Comparison of ENCODE assay signal across 20 mouse cellular contexts in genomic region chr5:8310907-8311306, GRCm38 (mm10). TPM values are rescaled to one million over a fixed set of nuclear protein-coding genes. Genes with fewer than 3 reads are reported as not detected.
A peak's percentile ranks its signal among the peaks of the same experiment; 100 is the strongest.
DNase-seq lines count a peak whose midpoint lies in the region; ATAC-seq and TF ChIP-seq lines count a peak whose summit lies in the region.
"Had no signal": no experiment of that assay in that cellular context is flagged by ENCODE, and none has a peak within 500 bp of the region (broad histone marks: within the 10 kb centered on the region; RNA-seq: fewer than 3 reads in every experiment).

No protein-coding gene starts in this region.

- 38% methylated on average over 4 of the region's 4 CpGs for WGBS in kidney, postnatal 0 days
- 46% methylated on average over 4 of the region's 4 CpGs for WGBS in kidney, adult 2 months
- WGBS in neural tube, embryonic 15.5 days: 80% methylated on average over 4 of the region's 4 CpGs

- no peak overlapping the region for H3K4me2 ChIP-seq in kidney, postnatal 0 days (ENCODE audit: low read length)
- H3K4me2 ChIP-seq in neural tube, embryonic 15.5 days: no peak overlapping the region
- H3K4me2 ChIP-seq: hindbrain, embryonic 12.5 days had no signal

- H3K9me3 ChIP-seq in kidney, postnatal 0 days (replicated peaks; ENCODE audit: low read length): no peaks in the 10 kb centered on the region
- no peaks in the 10 kb centered on the region for H3K9me3 ChIP-seq in neural tube, embryonic 15.5 days (replicated peaks)
- H3K9me3 ChIP-seq: hindbrain, embryonic 12.5 days; megakaryocyte, embryonic 14.5 days had no signal

- no peak for TF ChIP-seq CTCF in kidney, postnatal 0 days (IDR thresholded peaks at IDR 0.05; ENCODE audit: low read depth)
- no peak for TF ChIP-seq CTCF in kidney, adult 2 months (conservative IDR thresholded peaks at IDR 0.05; ENCODE audit: insufficient read depth, insufficient read length, low read depth, low read length)

- peak; percentile 17 to 32 for DNase-seq in heart, postnatal 10 days
- no peak for DNase-seq in heart, adult 8-10 months (ENCODE audit: low spot score)
- peak; percentile 78 for DNase-seq in kidney, postnatal 0 days (ENCODE audit: low spot score)
- DNase-seq in kidney, adult 2 months: no peak
- DNase-seq in brain, adult 2 months (ENCODE audit: low read depth, low spot score): peak; percentile 72
- DNase-seq in gastrocnemius, postnatal 25 days: peak; percentile 14
- no peak for DNase-seq in embryo, embryonic 11 days
- DNase-seq: cerebellum, postnatal 14 days; liver; liver, postnatal 0 days; lung, postnatal 14 days; thymus, postnatal 14 days had no signal

- no peak for TF ChIP-seq POLR2A in kidney, adult 2 months (IDR thresholded peaks at IDR 0.05; ENCODE audit: low read depth, low read length)

- H3K36me3 ChIP-seq in kidney, postnatal 0 days (ENCODE audit: insufficient read depth, low read length): no peaks in the 10 kb centered on the region
- H3K36me3 ChIP-seq in kidney, adult 2 months (ENCODE audit: control insufficient read depth, insufficient read depth, low read length): no peaks in the 10 kb centered on the region
- H3K36me3 ChIP-seq in neural tube, embryonic 15.5 days: no peaks in the 10 kb centered on the region
- H3K36me3 ChIP-seq: hindbrain, embryonic 12.5 days had no signal

- H3K4me1 ChIP-seq in kidney, postnatal 0 days (replicated peaks; ENCODE audit: insufficient read depth, low read length): no peaks in the 10 kb centered on the region
- no peaks in the 10 kb centered on the region for H3K4me1 ChIP-seq in kidney, adult 2 months (ENCODE audit: control insufficient read depth, insufficient read depth, low read length)
- H3K4me1 ChIP-seq in neural tube, embryonic 15.5 days: no peaks in the 10 kb centered on the region; the same call in 1 of the 2 replicates
- H3K4me1 ChIP-seq: hindbrain, embryonic 12.5 days; megakaryocyte, embryonic 14.5 days had no signal

- ATAC-seq in kidney, postnatal 0 days (replicated peaks; ENCODE audit: low FRiP score, low read depth): no peak
- no peak for ATAC-seq in neural tube, embryonic 15.5 days (ENCODE audit: low FRiP score)
- ATAC-seq: forebrain, embryonic 16.5 days; liver, postnatal 0 days; midbrain, embryonic 16.5 days; Patski had no signal

- no peak overlapping the region for H3K9ac ChIP-seq in kidney, postnatal 0 days (ENCODE audit: low read depth, low read length)
- no peak overlapping the region for H3K9ac ChIP-seq in neural tube, embryonic 15.5 days (replicated peaks)
- H3K9ac ChIP-seq: hindbrain, embryonic 12.5 days; liver, postnatal 0 days had no signal

- H3K27ac ChIP-seq in kidney, postnatal 0 days: no peak overlapping the region
- no peak overlapping the region; the same call in 1 of the 2 replicates for H3K27ac ChIP-seq in kidney, adult 2 months (ENCODE audit: insufficient read depth, low read depth, low read length)
- H3K27ac ChIP-seq in neural tube, embryonic 15.5 days (replicated peaks): no peak overlapping the region; the same call in 1 of the 2 replicates
- H3K27ac ChIP-seq: hindbrain, embryonic 12.5 days had no signal

- H3K4me3 ChIP-seq in kidney, postnatal 0 days (replicated peaks; ENCODE audit: low read depth, low read length): no peak overlapping the region
- H3K4me3 ChIP-seq in kidney, adult 2 months (ENCODE audit: insufficient read depth, low read depth, low read length): no peak overlapping the region
- no peak overlapping the region for H3K4me3 ChIP-seq in neural tube, embryonic 15.5 days (replicated peaks)
- H3K4me3 ChIP-seq: erythroblast, embryonic 14.5 days; hindbrain, embryonic 12.5 days; layer of hippocampus, adult 2 months; megakaryocyte, embryonic 14.5 days had no signal

- H3K27me3 ChIP-seq in kidney, postnatal 0 days (ENCODE audit: insufficient read depth, low read length): no peaks in the 10 kb centered on the region
- H3K27me3 ChIP-seq in kidney, adult 2 months (replicated peaks; ENCODE audit: control insufficient read depth, insufficient read depth, low read length): no peaks in the 10 kb centered on the region
- H3K27me3 ChIP-seq in neural tube, embryonic 15.5 days (replicated peaks): no peaks in the 10 kb centered on the region
- H3K27me3 ChIP-seq: hindbrain, embryonic 12.5 days; megakaryocyte, embryonic 14.5 days; Patski had no signal

- intact Hi-C loops in heart, postnatal 10 days (cut with DNase I): no loop called here

RNA-seq across cellular contexts. Expression of gene Adam22, which starts 57.1 kb away (rescaled TPM):
- 1 to 10 TPM; 4.7 to 6.9 TPM for total RNA-seq in heart, postnatal 10 days (2021)
- 1 to 10 TPM; 4.5 to 6.1 (median 5.3) TPM for total RNA-seq in heart, adult 8-10 months (2022)
- polyA plus RNA-seq in kidney, postnatal 0 days (2015; fragmentation: Nextera tagmentation; extraction: Ambion mirVana): 7.4 and 7.7 TPM in 2 replicates
- 1.3 and 1.5 TPM in 2 replicates for polyA plus RNA-seq in kidney, adult 2 months (2012; rRNA removed)
- 1 to 10 TPM; 1.3 to 2.3 TPM for total RNA-seq in gastrocnemius, postnatal 25 days (2021)
- polyA plus RNA-seq in neural tube, embryonic 15.5 days (2015; fragmentation: Nextera tagmentation; extraction: Ambion mirVana): 39.1 and 42.3 TPM in 2 replicates
- polyA plus RNA-seq: erythroblast, embryonic 14.5 days had no signal

Comparison
In these comparisons a context has a peak if more than half of its experiments do, and no peak if none do; other contexts are left out.
1. DNase-seq: peak in heart, postnatal 10 days (2 of 2), kidney, postnatal 0 days (single experiment), brain, adult 2 months (single experiment) and gastrocnemius, postnatal 25 days (single experiment); none in heart, adult 8-10 months (single experiment), kidney, adult 2 months (single experiment) and embryo, embryonic 11 days (single experiment).